Mouse (Mus musculus) forebrain, embryonic 10.5 days (tissue): ENCODE measurements at regions not wholly inside any gene's neighbourhood (a gene's known extent, or its start where the extent isn't known, plus 50 kb on each side); places are given as distances from the start of the nearest gene placed in this dataset.

Source experiments
- DNase-seq: peaks from one replicate; pipeline ENCODE4 v3.0.0-alpha.2; 2017; ENCODE audit warnings: low spot score; ENCODE audit errors: extremely low spot score
- H3K27ac ChIP-seq: fragments of 300-500 bp; sonication (generic); 2 replicates; pipeline ENCODE4 v1.5.1; 2016; ENCODE audit warnings: mild to moderate bottlenecking
- H3K27me3 ChIP-seq: fragments of 300-500 bp; sonication (generic); 2 replicates; pipeline ENCODE4 v1.6.1; 2016; ENCODE audit warnings: mild to moderate bottlenecking; ENCODE audit not compliant: poor library complexity, severe bottlenecking
- H3K36me3 ChIP-seq: fragments of 300-500 bp; sonication (generic); replicated peaks from 2 replicates; pipeline ENCODE4 v1.6.1; 2016; ENCODE audit warnings: mild to moderate bottlenecking, moderate library complexity
- H3K4me1 ChIP-seq: fragments of 300-500 bp; sonication (generic); 2 replicates; pipeline ENCODE4 v1.6.1; 2016
- H3K4me3 ChIP-seq: fragments of 300-500 bp; sonication (generic); 2 replicates; pipeline ENCODE4 v1.5.1; 2016; ENCODE audit warnings: mild to moderate bottlenecking, moderate library complexity
- H3K9me3 ChIP-seq: fragments of 300-500 bp; sonication (generic); 2 replicates; pipeline ENCODE4 v1.6.1; 2016; ENCODE audit warnings: mild to moderate bottlenecking, moderate library complexity
- WGBS: fragments of 180-500 bp; shearing (Covaris S2); methylation state at CpG from one replicate; pipeline ENCODE4 v1.1.7; 2016; 5-methylcytosine and 5-hydroxymethylcytosine counted together

DNA sequence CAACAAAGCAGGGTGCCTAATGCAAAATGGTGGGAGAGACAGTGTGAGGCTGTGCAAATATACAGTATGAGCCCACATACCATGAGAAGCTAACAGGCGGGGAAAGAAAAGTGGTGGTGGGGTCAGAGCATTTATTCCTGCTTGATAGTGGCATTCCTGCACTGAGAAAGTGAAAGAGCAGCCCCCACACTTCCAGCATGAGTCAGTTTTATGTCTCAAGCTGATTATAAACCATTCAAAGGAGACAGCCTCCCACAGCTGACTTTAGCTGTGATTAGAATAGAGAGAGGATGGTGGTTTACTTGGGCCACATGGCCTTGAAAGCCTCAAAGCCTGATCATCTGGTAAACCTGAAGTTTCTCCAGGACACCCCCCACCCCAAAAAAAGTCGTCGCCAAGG lies 64.4 kb downstream of the Gm43517 start:
- Histone ChIP-seq H3K4me1 (no peaks in the 10 kb centered on the region), H3K9me3 (no peaks in the 10 kb centered on the region), H3K27me3 (no peaks in the 10 kb centered on the region), H3K27ac (no peak overlapping the region), H3K36me3 (no peaks in the 10 kb centered on the region), H3K4me3 (no peak overlapping the region)
- 87% methylated on average over 3 of the region's 3 CpGs for WGBS
- no peak for DNase-seq

DNA sequence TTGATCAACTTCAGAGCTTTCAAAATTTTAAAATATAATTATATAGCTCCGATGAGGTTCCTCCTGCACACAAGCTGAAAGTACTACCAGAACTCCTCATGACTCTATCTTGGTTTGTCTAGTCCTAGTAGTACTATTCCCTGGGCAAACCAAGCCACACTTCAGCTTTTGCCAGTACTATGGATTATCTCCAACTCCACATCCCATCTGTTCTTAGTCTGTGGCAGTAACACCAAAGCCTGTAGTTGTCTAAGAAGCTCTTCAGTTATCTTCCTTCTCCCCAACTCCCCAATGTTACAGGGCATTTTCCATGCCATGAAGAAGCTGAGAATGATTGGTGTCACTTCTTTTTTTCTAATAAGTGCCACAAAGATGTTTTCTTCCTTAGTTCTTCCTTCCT lies 83.1 kb downstream of the Gm43517 start:
- DNase-seq = no peak
- Histone ChIP-seq H3K36me3 (no peaks in the 10 kb centered on the region), H3K9me3 (no peaks in the 10 kb centered on the region), H3K4me1 (no peaks in the 10 kb centered on the region), H3K27me3 (no peaks in the 10 kb centered on the region), H3K27ac (no peak overlapping the region), H3K4me3 (no peak overlapping the region)
- WGBS = 82% methylated on average over 1 of the region's 1 CpGs

DNA sequence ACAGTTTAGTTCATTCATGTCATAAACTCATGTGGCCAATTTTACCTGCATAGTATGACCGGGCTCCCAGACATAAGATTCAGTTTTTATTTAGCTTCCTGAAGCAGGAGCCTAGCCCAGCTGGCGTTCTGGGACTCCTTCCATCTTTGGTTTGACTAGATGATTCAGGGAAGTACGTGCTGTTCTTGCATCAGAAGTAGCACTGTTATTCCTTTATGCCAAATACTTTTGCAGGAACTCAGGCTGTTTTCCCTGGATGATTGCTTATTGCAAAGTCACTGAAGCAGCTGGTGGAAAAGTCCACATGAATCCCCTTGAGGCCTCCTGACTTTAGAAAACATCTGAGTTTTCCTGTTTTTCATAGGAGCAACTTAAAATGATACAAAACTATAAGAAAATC lies 88.4 kb downstream of the Gm43517 start:
- 88% methylated on average over 3 of the region's 3 CpGs for WGBS
- no peaks in the 10 kb centered on the region for H3K27me3 ChIP-seq
- no peak overlapping the region for H3K4me3 ChIP-seq

DNA sequence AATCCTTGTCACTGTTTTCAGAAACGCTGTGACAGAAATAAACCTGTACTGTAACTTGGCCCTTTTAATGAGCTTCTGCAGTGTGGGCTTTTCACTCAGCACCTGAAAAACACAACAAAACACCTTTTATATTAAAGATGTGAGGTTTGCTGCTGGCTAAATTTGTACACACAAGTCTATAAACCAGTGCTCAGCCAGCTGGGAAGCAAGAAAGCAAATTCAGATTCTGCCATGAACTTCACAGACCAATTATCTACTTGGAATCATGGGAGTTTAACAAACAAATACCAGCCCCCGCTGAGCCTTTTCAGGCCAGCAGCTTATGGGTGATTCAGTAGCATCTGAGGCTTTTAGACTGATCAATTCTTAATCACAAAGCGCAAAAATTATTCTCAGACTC lies 95.7 kb downstream of the Gm43517 start:
- 50% methylated on average over 3 of the region's 3 CpGs for WGBS
- H3K4me1 ChIP-seq = peaks cover 47% of the 10 kb centered on the region
- H3K27ac ChIP-seq = peak overlapping the region; percentile 83
- no peaks in the 10 kb centered on the region for H3K36me3 ChIP-seq
- H3K4me3 ChIP-seq = peak overlapping the region; percentile 20; the same call in 1 of the 2 replicates
- no peaks in the 10 kb centered on the region for H3K27me3 ChIP-seq
- H3K9me3 ChIP-seq = no peaks in the 10 kb centered on the region
- peak; percentile 34 for DNase-seq

More for the DNA sequence above, 88.4 kb downstream of the Gm43517 start:
- Histone ChIP-seq H3K27ac (no peak overlapping the region), H3K36me3 (no peaks in the 10 kb centered on the region), H3K9me3 (no peaks in the 10 kb centered on the region), H3K4me1 (no peaks in the 10 kb centered on the region)
- DNase-seq = no peak

DNA sequence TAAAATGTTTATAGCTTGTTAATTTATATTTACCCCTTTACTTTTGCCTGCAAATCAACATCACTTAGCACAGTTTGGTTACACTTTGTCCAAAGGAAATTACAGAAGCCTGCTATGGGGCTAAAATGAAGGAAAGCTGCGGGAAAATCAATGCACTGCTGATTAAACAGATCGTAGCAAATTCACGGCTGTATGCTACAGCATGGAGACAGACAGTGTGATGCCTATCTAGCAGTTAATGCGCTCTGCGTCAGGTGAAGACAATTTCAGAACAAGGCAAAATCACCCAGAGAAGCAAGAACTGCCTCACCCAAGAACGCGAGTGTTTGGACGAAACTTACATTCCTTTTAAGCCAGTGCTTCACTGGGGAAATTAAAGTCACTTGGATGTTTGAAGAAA lies 96.2 kb downstream of the Gm43517 start:
- H3K4me1 ChIP-seq = peaks cover 47% of the 10 kb centered on the region
- no peaks in the 10 kb centered on the region for H3K9me3 ChIP-seq
- DNase-seq = no peak
- H3K27ac ChIP-seq = peak overlapping the region; percentile 83
- H3K27me3 ChIP-seq = no peaks in the 10 kb centered on the region
- no peaks in the 10 kb centered on the region for H3K36me3 ChIP-seq
- H3K4me3 ChIP-seq = peak overlapping the region; percentile 20; the same call in 1 of the 2 replicates
- WGBS = 62% methylated on average over 8 of the region's 8 CpGs

DNA sequence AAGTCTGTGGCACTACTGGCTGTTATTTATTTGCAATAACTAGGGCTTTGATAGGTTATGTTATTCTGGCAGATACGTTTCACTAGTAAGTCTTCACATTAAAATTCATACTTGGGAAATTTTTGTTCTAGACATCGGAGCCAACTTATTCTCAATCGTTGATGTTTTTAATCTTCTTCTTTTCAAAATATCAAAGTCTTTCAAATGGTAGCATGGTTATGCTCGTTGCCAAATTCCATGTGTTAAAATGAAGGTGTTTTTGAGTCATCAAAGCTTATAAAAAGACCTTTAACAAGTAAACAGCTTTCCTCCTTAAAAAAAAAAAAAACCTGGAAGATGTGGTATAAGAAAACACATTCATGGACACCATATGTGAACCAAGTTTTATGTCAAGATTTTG lies 97.4 kb downstream of the Gm43517 start:
- H3K4me1 ChIP-seq = peaks cover 47% of the 10 kb centered on the region
- no peaks in the 10 kb centered on the region for H3K9me3 ChIP-seq
- H3K36me3 ChIP-seq = no peaks in the 10 kb centered on the region
- WGBS = 86% methylated on average over 4 of the region's 4 CpGs
- no peak overlapping the region for H3K4me3 ChIP-seq
- no peaks in the 10 kb centered on the region for H3K27me3 ChIP-seq
- no peak overlapping the region for H3K27ac ChIP-seq
- DNase-seq = no peak

DNA sequence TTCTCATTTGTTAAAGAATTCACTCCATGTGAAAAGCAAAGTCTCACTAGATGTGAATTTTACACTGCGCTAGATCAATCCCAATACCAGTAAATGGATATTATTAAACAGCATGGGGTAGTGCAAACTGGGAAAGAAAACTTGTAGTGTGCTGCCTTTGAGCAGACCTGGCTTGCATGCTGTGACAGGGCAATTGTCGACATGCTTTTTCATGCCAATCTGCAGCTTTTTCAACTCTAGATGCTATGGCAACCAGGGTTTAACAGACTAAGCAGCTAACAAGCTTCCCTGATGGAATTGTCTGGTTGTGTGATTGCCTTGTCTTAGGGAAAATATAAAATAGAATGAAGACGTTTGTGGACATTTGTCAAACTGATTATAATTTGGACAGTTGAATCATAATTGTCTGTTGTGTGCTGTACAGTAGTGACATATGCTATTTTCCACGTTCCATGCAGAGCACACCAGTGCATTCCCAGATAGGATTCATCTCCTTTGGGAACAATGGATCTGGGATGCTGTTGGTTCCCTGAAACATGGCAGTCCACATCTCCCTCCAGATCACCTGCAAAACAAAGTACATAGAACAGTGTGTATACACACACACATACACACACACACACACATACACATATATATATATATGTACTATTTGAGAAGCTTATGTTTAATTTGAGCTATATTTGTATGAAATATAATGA lies 99.2 kb downstream of the Gm43517 start:
- Histone ChIP-seq H3K4me3 (no peak overlapping the region), H3K27ac (peak overlapping the region; percentile 67; the same call in 1 of the 2 replicates), H3K36me3 (no peaks in the 10 kb centered on the region), H3K27me3 (no peaks in the 10 kb centered on the region), H3K4me1 (peaks cover 44% of the 10 kb centered on the region), H3K9me3 (no peaks in the 10 kb centered on the region)
- WGBS = 41% methylated on average over 4 of the region's 4 CpGs
- peak; percentile 45 for DNase-seq

DNA sequence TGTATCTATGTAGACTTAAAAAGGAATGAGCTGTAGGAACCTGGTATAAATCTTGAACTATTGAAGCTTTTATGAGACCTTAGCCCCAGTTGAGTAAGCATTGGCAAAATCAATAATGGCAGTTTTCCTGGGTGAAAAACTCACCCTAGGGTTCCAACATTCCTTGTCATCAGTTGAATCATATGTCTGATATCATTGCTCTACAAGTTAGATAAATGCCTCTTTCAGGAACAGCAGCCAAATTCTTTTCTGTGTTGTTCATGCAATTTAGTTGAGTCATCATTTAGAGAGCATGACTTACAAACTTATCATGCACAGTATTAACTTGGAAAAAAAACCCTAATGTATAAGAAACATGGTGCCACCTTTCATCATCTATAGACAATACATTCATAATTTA lies 128.2 kb downstream of the Gm43517 start:
- Histone ChIP-seq H3K36me3 (no peaks in the 10 kb centered on the region), H3K9me3 (no peaks in the 10 kb centered on the region), H3K27ac (no peak overlapping the region), H3K4me3 (no peak overlapping the region), H3K4me1 (no peaks in the 10 kb centered on the region), H3K27me3 (no peaks in the 10 kb centered on the region)
- no peak for DNase-seq

DNA sequence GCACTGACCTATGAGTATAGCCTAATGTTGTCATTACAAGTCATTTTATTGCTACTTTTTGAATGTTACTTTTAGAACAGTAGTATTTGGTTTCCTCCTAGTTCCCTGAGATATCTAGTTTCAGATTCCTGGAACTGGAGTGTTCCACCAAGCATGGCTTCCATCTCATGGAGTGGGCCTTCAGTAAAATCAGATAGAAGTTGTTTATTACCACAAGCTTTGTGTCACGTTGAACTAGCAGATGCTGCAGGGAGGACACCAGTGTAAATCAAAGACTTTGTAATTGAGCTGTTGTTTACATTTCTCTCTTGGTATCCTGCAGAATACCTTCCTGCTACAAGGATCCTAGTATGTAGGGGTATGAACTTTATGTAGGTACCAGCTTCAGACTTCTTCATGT lies 129.6 kb downstream of the Gm43517 start:
- Histone ChIP-seq H3K36me3 (no peaks in the 10 kb centered on the region), H3K9me3 (0 out of 2 replicates have a peak, but pooled peaks cover 4% of the 10 kb centered on the region), H3K4me1 (no peaks in the 10 kb centered on the region), H3K27ac (no peak overlapping the region), H3K4me3 (no peak overlapping the region), H3K27me3 (no peaks in the 10 kb centered on the region)
- WGBS = 85% methylated on average over 1 of the region's 1 CpGs
- no peak for DNase-seq
